Mouse (Mus musculus) embryo, embryonic 10.5 days (tissue): ENCODE measurements around the gene Fcrla.
"Not testable (repeated sequence)": the region's sequence is repeated elsewhere in the genome, so short reads cannot be mapped to it uniquely, and the experiment has no call there.

Experiments used
- DNase-seq: peaks from one replicate; pipeline ENCODE4 v3.0.0-alpha.2; 2015; ENCODE audit warnings: low spot score

The Fcrla gene

GRCm38 (mm10) chr1:170927378-170927777 lies at the start of gene Fcrla:
Gene Fcrla (minus strand): TSS chr1:170927583.
- no peak for DNase-seq

- no peak for DNase-seq
Measured at GRCm38 (mm10) chr1:170976447-170976846, 49.1 kb upstream of the Fcrla start, which contains the start of gene Fcgr2b. Gene Fcgr2b (minus strand): TSS chr1:170976547.

GRCm38 (mm10) chr1:170975751-170976161 lies 48.4 kb upstream of the Fcrla start:
- DNase-seq, result no peak

GRCm38 (mm10) chr1:170975350-170975749 lies 48.0 kb upstream of the Fcrla start:
- not testable (repeated sequence) for DNase-seq

- DNase-seq, result no peak
Measured at GRCm38 (mm10) chr1:170974736-170975135, 47.4 kb upstream of the Fcrla start.

- no peak for DNase-seq
Measured at GRCm38 (mm10) chr1:170974171-170974570, 46.8 kb upstream of the Fcrla start.

- no peak for DNase-seq
Measured at GRCm38 (mm10) chr1:170972936-170973335, 45.6 kb upstream of the Fcrla start.

GRCm38 (mm10) chr1:170972494-170972893 lies 45.1 kb upstream of the Fcrla start:
- DNase-seq, result no peak

- DNase-seq, result no peak
Measured at GRCm38 (mm10) chr1:170968576-170968975, 41.2 kb upstream of the Fcrla start.

- DNase-seq, result no peak
Measured at GRCm38 (mm10) chr1:170967581-170967980, 40.2 kb upstream of the Fcrla start.

- no peak for DNase-seq
Measured at GRCm38 (mm10) chr1:170963087-170963486, 35.7 kb upstream of the Fcrla start.

GRCm38 (mm10) chr1:170962301-170962700 lies 34.9 kb upstream of the Fcrla start:
- DNase-seq, result no peak

GRCm38 (mm10) chr1:170961101-170961500 lies 33.7 kb upstream of the Fcrla start:
- DNase-seq, result no peak

- no peak for DNase-seq
Measured at GRCm38 (mm10) chr1:170959791-170960190, 32.4 kb upstream of the Fcrla start.

GRCm38 (mm10) chr1:170958225-170958624 lies 30.8 kb upstream of the Fcrla start:
- DNase-seq, result no peak

- no peak for DNase-seq
Measured at GRCm38 (mm10) chr1:170953192-170953591, 25.8 kb upstream of the Fcrla start.

- no peak for DNase-seq
Measured at GRCm38 (mm10) chr1:170950772-170951171, 23.4 kb upstream of the Fcrla start.

- DNase-seq, result not testable (repeated sequence)
Measured at GRCm38 (mm10) chr1:170944908-170945307, 17.5 kb upstream of the Fcrla start.

GRCm38 (mm10) chr1:170944151-170944550 lies 16.8 kb upstream of the Fcrla start:
- not testable (repeated sequence) for DNase-seq

GRCm38 (mm10) chr1:170939255-170939654 lies 11.9 kb upstream of the Fcrla start:
- DNase-seq, result no peak

- DNase-seq, result no peak
Measured at GRCm38 (mm10) chr1:170934383-170934782, 7.0 kb upstream of the Fcrla start.

- DNase-seq, result no peak
Measured at GRCm38 (mm10) chr1:170933940-170934339, 6.6 kb upstream of the Fcrla start.

- no peak for DNase-seq
Measured at GRCm38 (mm10) chr1:170933386-170933920, 6.1 kb upstream of the Fcrla start.

- no peak for DNase-seq
Measured at GRCm38 (mm10) chr1:170932043-170932442, 4.7 kb upstream of the Fcrla start.
